Mouse (Mus musculus): Measurements from ENCODE around the gene Lrrc8c. TPM values are rescaled to one million over a fixed set of nuclear protein-coding genes. Genes with fewer than 3 reads are reported as not detected.

The Lrrc8c gene
- polyA plus RNA-seq, 1 experiment from 2014 or later: 11.7 TPM

GRCm38 (mm10) chr5:105572876-105573275 is 53.7 kb downstream of the Lrrc8c start:
- no peak for ATAC-seq (ENCODE audit: insufficient number of reproducible peaks, insufficient read depth, low FRiP score, low TSS enrichment, low read depth)
- no peaks in the 10 kb centered on the region for H3K36me3 ChIP-seq
- H3K27ac ChIP-seq: no peak overlapping the region
- 64% methylated on average over 7 of the region's 7 CpGs for WGBS
- H3K4me1 ChIP-seq (replicated peaks): no peaks in the 10 kb centered on the region; the same call in none of the 2 replicates
- H3K9ac ChIP-seq (replicated peaks): no peak overlapping the region
- no peaks in the 10 kb centered on the region for H3K27me3 ChIP-seq
- no peak overlapping the region for H3K4me2 ChIP-seq
- H3K4me3 ChIP-seq (replicated peaks): no peak overlapping the region
- H3K9me3 ChIP-seq: no peaks in the 10 kb centered on the region

GRCm38 (mm10) chr5:105574835-105575234 is 55.6 kb downstream of the Lrrc8c start:
- no peaks in the 10 kb centered on the region for H3K27me3 ChIP-seq
- WGBS: 94% methylated on average over 5 of the region's 5 CpGs
- H3K9ac ChIP-seq (replicated peaks): no peak overlapping the region
- H3K9me3 ChIP-seq: no peaks in the 10 kb centered on the region
- H3K4me1 ChIP-seq (replicated peaks): no peaks in the 10 kb centered on the region; the same call in none of the 2 replicates
- no peak overlapping the region for H3K4me2 ChIP-seq
- no peak overlapping the region for H3K27ac ChIP-seq
- ATAC-seq (ENCODE audit: insufficient number of reproducible peaks, insufficient read depth, low FRiP score, low TSS enrichment, low read depth): no peak
- no peak overlapping the region for H3K4me3 ChIP-seq (replicated peaks)
- no peaks in the 10 kb centered on the region for H3K36me3 ChIP-seq

DNA sequence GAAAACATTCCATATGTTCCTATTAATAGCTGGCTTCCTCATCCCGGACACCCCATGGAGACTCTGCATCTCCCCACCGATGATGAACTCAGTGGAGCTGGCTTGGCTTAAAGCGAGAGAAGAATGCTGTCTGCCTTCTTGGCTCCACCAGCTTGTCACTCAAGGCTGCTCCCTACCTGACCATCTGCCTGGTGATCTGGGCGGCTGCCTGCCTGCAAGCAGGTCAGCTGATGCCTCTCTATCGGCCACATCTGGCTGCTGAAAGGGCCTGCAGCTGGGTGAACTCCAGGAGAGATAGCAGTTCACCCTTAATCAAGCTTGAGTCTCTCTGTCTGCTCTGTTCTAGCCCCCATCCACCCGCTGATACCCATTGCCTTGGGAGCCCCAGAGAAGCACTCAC is 56.7 kb downstream of the Lrrc8c start:
- ATAC-seq (ENCODE audit: insufficient number of reproducible peaks, insufficient read depth, low FRiP score, low TSS enrichment, low read depth): no peak
- 79% methylated on average over 6 of the region's 6 CpGs for WGBS
- no peak overlapping the region for H3K4me3 ChIP-seq (replicated peaks)
- H3K27me3 ChIP-seq: no peaks in the 10 kb centered on the region
- 0 out of 2 replicates have a peak, but pooled peaks cover 2% of the 10 kb centered on the region for H3K36me3 ChIP-seq
- no peaks in the 10 kb centered on the region for H3K9me3 ChIP-seq
- no peaks in the 10 kb centered on the region; the same call in none of the 2 replicates for H3K4me1 ChIP-seq (replicated peaks)
- H3K9ac ChIP-seq (replicated peaks): no peak overlapping the region
- H3K4me2 ChIP-seq: no peak overlapping the region
- H3K27ac ChIP-seq: no peak overlapping the region

GRCm38 (mm10) chr5:105580909-105581308 is 61.7 kb downstream of the Lrrc8c start:
- Histone ChIP-seq H3K9ac (replicated peaks) (no peak overlapping the region), H3K4me2 (no peak overlapping the region), H3K4me3 (replicated peaks) (no peak overlapping the region), H3K27ac (no peak overlapping the region), H3K27me3 (no peaks in the 10 kb centered on the region), H3K9me3 (no peaks in the 10 kb centered on the region), H3K4me1 (replicated peaks) (no peaks in the 10 kb centered on the region; the same call in 1 of the 2 replicates), H3K36me3 (0 out of 2 replicates have a peak, but pooled peaks cover 5% of the 10 kb centered on the region)
- WGBS: 81% methylated on average over 10 of the region's 10 CpGs
- no peak for ATAC-seq (ENCODE audit: insufficient number of reproducible peaks, insufficient read depth, low FRiP score, low TSS enrichment, low read depth)

- peak overlapping the region; percentile 62; the same call in 1 of the 2 replicates for H3K27ac ChIP-seq
- H3K27me3 ChIP-seq: no peaks in the 10 kb centered on the region
- no peak overlapping the region for H3K9ac ChIP-seq (replicated peaks)
- 0 out of 2 replicates have a peak, but pooled peaks cover 2% of the 10 kb centered on the region for H3K36me3 ChIP-seq
- H3K9me3 ChIP-seq: no peaks in the 10 kb centered on the region
- no peak for ATAC-seq (ENCODE audit: insufficient number of reproducible peaks, insufficient read depth, low FRiP score, low TSS enrichment, low read depth)
- peaks cover 16% of the 10 kb centered on the region for H3K4me1 ChIP-seq (replicated peaks)
- H3K4me2 ChIP-seq: no peak overlapping the region
- no peak overlapping the region for H3K4me3 ChIP-seq (replicated peaks)
- 87% methylated on average over 4 of the region's 4 CpGs for WGBS
These were observed 66.7 kb downstream of the Lrrc8c start for GRCm38 (mm10) chr5:105585929-105586328.

- Histone ChIP-seq H3K4me1 (replicated peaks) (peaks cover 16% of the 10 kb centered on the region), H3K4me2 (no peak overlapping the region), H3K27me3 (no peaks in the 10 kb centered on the region), H3K4me3 (replicated peaks) (no peak overlapping the region), H3K27ac (no peak overlapping the region), H3K36me3 (no peaks in the 10 kb centered on the region), H3K9me3 (no peaks in the 10 kb centered on the region), H3K9ac (replicated peaks) (no peak overlapping the region)
- 71% methylated on average over 5 of the region's 5 CpGs for WGBS
- ATAC-seq (ENCODE audit: insufficient number of reproducible peaks, insufficient read depth, low FRiP score, low TSS enrichment, low read depth): no peak
These were observed 67.5 kb downstream of the Lrrc8c start for GRCm38 (mm10) chr5:105586655-105587054.

DNA sequence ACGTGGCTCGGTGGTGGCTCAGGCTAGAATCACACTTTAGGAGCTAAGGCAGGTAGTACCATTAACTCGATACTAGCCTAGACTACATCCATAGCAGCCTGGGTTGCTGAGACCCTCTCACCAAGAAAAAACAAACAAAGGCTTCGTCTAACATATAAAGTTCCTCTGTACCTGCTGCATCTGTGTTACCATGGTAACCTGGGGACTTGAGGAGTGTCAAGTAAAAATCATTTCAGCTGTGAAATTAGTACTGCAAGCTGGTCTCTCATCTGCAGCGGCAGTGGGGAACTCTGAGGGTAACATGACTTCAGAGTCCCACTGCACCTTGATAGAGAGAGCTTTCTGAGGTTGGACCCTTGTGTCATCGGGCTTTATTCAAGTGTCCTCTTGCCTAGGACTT is 68.3 kb downstream of the Lrrc8c start:
- peaks cover 16% of the 10 kb centered on the region for H3K4me1 ChIP-seq (replicated peaks)
- no peaks in the 10 kb centered on the region for H3K27me3 ChIP-seq
- 71% methylated on average over 6 of the region's 6 CpGs for WGBS
- H3K27ac ChIP-seq: 0 out of 2 replicates have a peak overlapping the region, but pooled peaks have one; percentile 23
- H3K4me2 ChIP-seq: no peak overlapping the region
- H3K9me3 ChIP-seq: no peaks in the 10 kb centered on the region
- no peak overlapping the region for H3K4me3 ChIP-seq (replicated peaks)
- no peak overlapping the region for H3K9ac ChIP-seq (replicated peaks)
- no peaks in the 10 kb centered on the region for H3K36me3 ChIP-seq
- ATAC-seq (ENCODE audit: insufficient number of reproducible peaks, insufficient read depth, low FRiP score, low TSS enrichment, low read depth): no peak

DNA sequence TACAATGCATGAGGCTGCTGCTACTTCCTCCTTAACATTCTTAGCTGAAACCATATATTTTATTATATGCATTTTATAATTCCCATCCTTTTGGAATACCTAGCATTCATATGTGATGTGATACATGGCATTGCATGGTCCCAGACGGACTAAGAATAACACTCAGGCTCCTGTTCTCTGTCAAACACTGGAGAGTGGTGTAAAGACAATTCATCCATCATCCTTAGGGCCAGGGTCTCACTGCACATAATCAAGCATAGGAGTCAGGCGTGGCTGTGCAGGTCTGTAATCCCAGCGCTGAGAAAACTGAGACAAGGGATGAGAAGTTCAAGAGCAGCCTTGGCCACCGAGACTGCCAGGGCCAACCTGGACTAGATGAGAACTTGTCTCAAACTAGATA is 69.5 kb downstream of the Lrrc8c start:
- no peak overlapping the region for H3K9ac ChIP-seq (replicated peaks)
- H3K9me3 ChIP-seq: no peaks in the 10 kb centered on the region
- H3K27ac ChIP-seq: no peak overlapping the region
- H3K36me3 ChIP-seq: no peaks in the 10 kb centered on the region
- 82% methylated on average over 4 of the region's 4 CpGs for WGBS
- H3K4me2 ChIP-seq: no peak overlapping the region
- no peak overlapping the region for H3K4me3 ChIP-seq (replicated peaks)
- no peak for ATAC-seq (ENCODE audit: insufficient number of reproducible peaks, insufficient read depth, low FRiP score, low TSS enrichment, low read depth)
- H3K4me1 ChIP-seq (replicated peaks): peaks cover 16% of the 10 kb centered on the region
- no peaks in the 10 kb centered on the region for H3K27me3 ChIP-seq

DNA sequence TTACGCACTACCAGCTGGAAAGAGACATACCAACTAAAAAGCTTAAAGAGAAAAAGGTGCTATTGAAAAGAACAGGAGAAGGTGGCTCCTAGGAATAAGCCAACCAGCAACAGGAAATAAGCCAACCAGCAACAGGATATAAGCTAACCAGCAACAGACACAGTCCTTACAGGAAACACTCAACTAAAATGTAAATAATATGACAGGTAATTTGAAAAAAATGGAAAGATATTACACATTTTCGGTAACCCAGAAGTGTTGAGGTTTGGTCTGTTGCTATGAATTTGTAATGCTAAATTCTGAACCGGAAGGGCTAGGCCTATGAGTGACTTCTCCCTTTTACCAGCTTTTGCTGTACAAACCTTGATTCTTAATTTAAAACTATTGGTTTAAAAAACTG is 69.9 kb downstream of the Lrrc8c start:
- H3K9ac ChIP-seq (replicated peaks): no peak overlapping the region
- H3K9me3 ChIP-seq: no peaks in the 10 kb centered on the region
- H3K4me3 ChIP-seq (replicated peaks): no peak overlapping the region
- H3K4me1 ChIP-seq (replicated peaks): peaks cover 16% of the 10 kb centered on the region
- H3K27me3 ChIP-seq: no peaks in the 10 kb centered on the region
- no peak overlapping the region for H3K4me2 ChIP-seq
- no peak for ATAC-seq (ENCODE audit: insufficient number of reproducible peaks, insufficient read depth, low FRiP score, low TSS enrichment, low read depth)
- no peaks in the 10 kb centered on the region for H3K36me3 ChIP-seq
- no peak overlapping the region for H3K27ac ChIP-seq
- WGBS: 84% methylated on average over 3 of the region's 3 CpGs

DNA sequence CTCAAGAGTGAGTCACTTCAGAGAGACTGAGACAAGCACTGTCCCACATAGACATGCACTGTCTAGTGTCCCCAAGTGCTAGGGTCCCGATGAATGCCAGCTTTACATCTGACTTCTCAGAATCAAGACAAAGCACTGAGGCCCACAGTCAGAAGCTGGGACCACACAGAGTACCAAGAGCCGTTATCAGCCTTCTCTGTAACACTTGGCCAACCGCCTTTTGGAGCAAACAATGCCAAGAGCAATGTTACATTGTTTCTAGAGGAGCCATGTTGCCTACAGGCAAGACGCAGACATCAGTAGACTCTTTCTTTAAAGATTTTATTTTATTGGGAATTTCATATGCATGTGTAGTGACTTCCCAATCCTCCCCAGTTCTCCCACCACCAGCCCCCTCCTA is 73.2 kb downstream of the Lrrc8c start:
- H3K36me3 ChIP-seq: no peaks in the 10 kb centered on the region
- no peaks in the 10 kb centered on the region for H3K27me3 ChIP-seq
- 88% methylated on average over 4 of the region's 4 CpGs for WGBS

DNA sequence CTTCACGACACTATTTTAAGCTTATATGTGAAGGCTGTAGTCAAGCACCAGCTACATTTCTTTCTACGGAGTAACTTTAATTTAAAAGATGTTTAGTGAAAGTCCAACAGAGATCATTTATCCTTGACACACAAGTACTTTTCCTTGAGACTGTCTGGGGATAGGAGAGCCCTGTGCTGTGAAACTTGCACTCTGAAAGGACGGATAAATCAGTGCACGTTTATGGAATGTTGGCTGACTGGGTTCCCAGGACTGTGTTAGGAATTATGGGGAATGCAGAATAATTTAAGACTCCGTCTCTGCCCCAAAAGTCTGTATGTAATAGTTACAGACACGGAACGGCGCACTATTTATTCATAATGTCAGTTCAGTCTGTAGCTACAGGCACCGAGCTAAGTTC is 74.4 kb downstream of the Lrrc8c start:
- no peak overlapping the region for H3K27ac ChIP-seq
- no peaks in the 10 kb centered on the region for H3K9me3 ChIP-seq
- no peaks in the 10 kb centered on the region for H3K4me1 ChIP-seq (replicated peaks)
- no peak overlapping the region for H3K4me3 ChIP-seq (replicated peaks)
- H3K36me3 ChIP-seq: no peaks in the 10 kb centered on the region
- H3K9ac ChIP-seq (replicated peaks): no peak overlapping the region
- 89% methylated on average over 9 of the region's 9 CpGs for WGBS
- H3K27me3 ChIP-seq: no peaks in the 10 kb centered on the region
- ATAC-seq (ENCODE audit: insufficient number of reproducible peaks, insufficient read depth, low FRiP score, low TSS enrichment, low read depth): no peak
- H3K4me2 ChIP-seq: no peak overlapping the region

More for the DNA sequence above, 73.2 kb downstream of the Lrrc8c start:
- H3K4me3 ChIP-seq (replicated peaks): no peak overlapping the region
- H3K9me3 ChIP-seq: no peaks in the 10 kb centered on the region
- H3K4me2 ChIP-seq: no peak overlapping the region
- H3K4me1 ChIP-seq (replicated peaks): peaks cover 3% of the 10 kb centered on the region
- H3K9ac ChIP-seq (replicated peaks): no peak overlapping the region
- ATAC-seq (ENCODE audit: insufficient number of reproducible peaks, insufficient read depth, low FRiP score, low TSS enrichment, low read depth): no peak
- H3K27ac ChIP-seq: no peak overlapping the region

DNA sequence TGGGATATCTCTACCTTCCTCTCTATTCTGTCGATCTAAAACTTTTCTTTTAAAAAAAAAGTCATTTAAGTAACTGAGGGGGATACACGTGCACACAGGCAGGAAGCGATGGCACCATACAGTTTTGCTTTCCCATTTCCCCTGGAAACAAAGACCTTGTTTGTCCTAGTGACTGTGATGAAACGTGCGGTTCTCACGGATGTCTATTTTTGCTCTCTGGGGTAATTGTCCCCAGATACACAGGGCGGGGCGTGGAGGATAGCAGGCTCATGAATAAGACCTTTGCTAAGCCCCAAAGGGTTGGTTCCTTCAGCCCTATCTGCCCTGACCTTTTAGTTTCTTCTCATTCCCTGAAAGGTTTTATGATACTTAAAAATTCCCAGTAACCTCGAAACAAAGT is 79.7 kb downstream of the Lrrc8c start:
- Histone ChIP-seq H3K27ac (no peak overlapping the region), H3K9me3 (no peaks in the 10 kb centered on the region), H3K4me1 (replicated peaks) (no peaks in the 10 kb centered on the region), H3K9ac (replicated peaks) (no peak overlapping the region), H3K4me3 (replicated peaks) (no peak overlapping the region), H3K4me2 (no peak overlapping the region), H3K36me3 (no peaks in the 10 kb centered on the region), H3K27me3 (no peaks in the 10 kb centered on the region)
- ATAC-seq (ENCODE audit: insufficient number of reproducible peaks, insufficient read depth, low FRiP score, low TSS enrichment, low read depth): no peak
- 84% methylated on average over 9 of the region's 9 CpGs for WGBS

Measured in limb, embryonic 12.5 days (tissue).